Mouse (Mus musculus) liver, embryonic 12.5 days (tissue): ENCODE measurements at regions not wholly inside any gene's neighbourhood (a gene's known extent, or its start where the extent isn't known, plus 50 kb on each side); places are given as distances from the start of the nearest gene placed in this dataset.

ENCODE experiments used
- ATAC-seq: fragments of 200-750 bp; cut with Nextera tagmentation; 2 replicates; pipeline ENCODE4 v1.8.0; 2017; ENCODE audit warnings: moderate number of reproducible peaks, mild to moderate bottlenecking, moderate library complexity
- H3K27ac ChIP-seq: fragments of 300-500 bp; sonication (generic); 2 replicates; pipeline ENCODE4 v1.5.1; 2016; ENCODE audit warnings: mild to moderate bottlenecking
- H3K27me3 ChIP-seq: fragments of 300-500 bp; sonication (generic); replicated peaks from 2 replicates; pipeline ENCODE4 v1.6.1; 2016; ENCODE audit warnings: mild to moderate bottlenecking, moderate library complexity
- H3K36me3 ChIP-seq: fragments of 300-500 bp; sonication (generic); 2 replicates; pipeline ENCODE4 v1.6.1; 2016; ENCODE audit warnings: mild to moderate bottlenecking, moderate library complexity
- H3K4me1 ChIP-seq: fragments of 300-500 bp; sonication (generic); 2 replicates; pipeline ENCODE4 v1.6.1; 2016
- H3K4me2 ChIP-seq: fragments of 300-500 bp; sonication (generic); 2 replicates; pipeline ENCODE4 v1.6.1; 2016; ENCODE audit warnings: mild to moderate bottlenecking, moderate library complexity
- H3K4me3 ChIP-seq: fragments of 300-500 bp; sonication (generic); 2 replicates; pipeline ENCODE4 v1.5.1; 2016; ENCODE audit warnings: mild to moderate bottlenecking, moderate library complexity
- H3K9ac ChIP-seq: fragments of 300-500 bp; sonication (generic); 2 replicates; pipeline ENCODE4 v1.6.1; 2016; ENCODE audit warnings: mild to moderate bottlenecking, moderate library complexity
- H3K9me3 ChIP-seq: fragments of 300-500 bp; sonication (generic); replicated peaks from 2 replicates; pipeline ENCODE4 v1.6.1; 2016; ENCODE audit warnings: mild to moderate bottlenecking, moderate library complexity
- WGBS: fragments of 180-500 bp; shearing (Covaris S2); methylation state at CpG from one replicate; pipeline ENCODE4 v1.1.7; 2016; ENCODE audit not compliant: insufficient replicate concordance; 5-methylcytosine and 5-hydroxymethylcytosine counted together

DNA sequence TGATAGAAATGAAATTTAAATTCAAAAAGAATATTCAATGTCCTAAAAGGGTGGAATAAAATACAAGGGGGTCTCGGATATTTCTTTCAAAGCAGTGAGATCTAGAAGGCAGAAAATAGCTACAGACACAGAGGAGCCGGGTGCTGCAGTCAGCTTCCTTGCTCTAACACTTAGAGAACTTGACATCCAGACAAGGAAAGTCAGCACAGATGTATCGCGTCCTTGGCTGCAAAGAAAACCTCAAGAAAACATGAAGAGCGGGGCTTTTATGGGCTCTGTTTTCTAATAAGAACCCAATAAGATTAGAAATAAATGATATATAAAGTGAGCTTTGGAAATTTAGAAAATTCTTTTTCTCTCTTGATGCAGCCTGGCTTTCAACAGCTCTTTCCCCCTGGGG lies 53.1 kb upstream of the Glis3 start:
- no peaks in the 10 kb centered on the region for H3K27me3 ChIP-seq
- no peak for ATAC-seq
- no peaks in the 10 kb centered on the region for H3K36me3 ChIP-seq
- 65% methylated on average over 5 of the region's 5 CpGs for WGBS
- H3K4me3 ChIP-seq: no peak overlapping the region
- H3K9ac ChIP-seq: no peak overlapping the region
- H3K4me1 ChIP-seq: no peaks in the 10 kb centered on the region
- no peak overlapping the region for H3K27ac ChIP-seq
- no peak overlapping the region for H3K4me2 ChIP-seq
- no peaks in the 10 kb centered on the region for H3K9me3 ChIP-seq

DNA sequence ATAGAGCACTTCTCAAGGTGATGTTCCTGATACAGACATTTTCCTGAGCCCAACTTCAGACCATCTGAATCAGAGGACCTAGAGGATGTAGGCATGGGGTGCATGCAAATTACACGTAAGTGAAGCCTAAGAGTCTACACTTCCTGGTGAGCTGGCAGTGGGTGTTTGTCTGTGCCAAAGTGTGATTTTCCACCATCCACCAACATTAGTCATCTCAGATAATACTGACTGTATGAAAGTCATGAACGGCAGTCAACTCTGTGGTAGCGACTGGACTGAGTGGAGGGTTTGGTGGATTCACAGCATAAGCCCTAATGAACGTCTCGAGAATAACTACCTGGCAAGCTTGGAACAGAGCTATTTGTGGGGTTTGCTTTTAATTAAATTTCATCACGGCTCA lies 53.9 kb upstream of the Glis3 start:
- H3K4me2 ChIP-seq: no peak overlapping the region
- H3K27me3 ChIP-seq: no peaks in the 10 kb centered on the region
- no peaks in the 10 kb centered on the region for H3K4me1 ChIP-seq
- H3K9ac ChIP-seq: no peak overlapping the region
- 79% methylated on average over 6 of the region's 6 CpGs for WGBS
- H3K27ac ChIP-seq: no peak overlapping the region
- ATAC-seq: no peak
- no peak overlapping the region for H3K4me3 ChIP-seq
- H3K9me3 ChIP-seq: no peaks in the 10 kb centered on the region
- H3K36me3 ChIP-seq: no peaks in the 10 kb centered on the region

DNA sequence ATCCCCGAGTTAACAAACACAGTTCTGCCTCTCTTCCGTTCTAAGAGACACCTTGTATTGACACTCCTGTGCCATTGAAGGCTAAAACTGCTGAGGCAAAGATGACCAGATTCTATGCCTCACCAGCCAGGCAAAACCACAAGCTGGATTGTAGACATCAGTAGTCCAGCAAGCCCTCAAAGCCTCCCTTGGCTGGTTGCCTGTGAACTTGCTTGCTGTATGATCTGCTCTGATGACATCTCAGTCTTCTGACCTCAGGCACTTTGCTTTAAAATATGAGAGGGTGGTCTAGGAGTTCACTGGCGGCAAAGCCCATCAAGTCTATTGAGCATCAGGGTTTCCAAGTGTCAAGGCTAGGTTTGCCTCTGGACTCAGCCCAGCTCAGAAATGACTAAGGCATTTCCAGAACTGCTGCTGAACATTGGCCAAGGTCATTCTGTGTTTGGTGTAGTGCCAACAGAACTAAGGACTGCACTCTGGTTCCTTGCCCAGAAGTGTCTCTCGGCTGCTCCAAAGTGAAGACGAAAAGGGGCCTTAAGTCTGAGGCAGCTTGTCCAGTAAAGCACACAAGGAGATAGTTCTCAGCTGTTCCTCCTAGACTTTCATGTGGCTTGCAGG lies 63.4 kb upstream of the Glis3 start:
- Histone ChIP-seq H3K4me2 (no peak overlapping the region), H3K9ac (no peak overlapping the region), H3K4me3 (no peak overlapping the region), H3K4me1 (no peaks in the 10 kb centered on the region), H3K27me3 (no peaks in the 10 kb centered on the region), H3K36me3 (no peaks in the 10 kb centered on the region), H3K9me3 (no peaks in the 10 kb centered on the region), H3K27ac (no peak overlapping the region)
- no peak for ATAC-seq
- 70% methylated on average over 5 of the region's 5 CpGs for WGBS

DNA sequence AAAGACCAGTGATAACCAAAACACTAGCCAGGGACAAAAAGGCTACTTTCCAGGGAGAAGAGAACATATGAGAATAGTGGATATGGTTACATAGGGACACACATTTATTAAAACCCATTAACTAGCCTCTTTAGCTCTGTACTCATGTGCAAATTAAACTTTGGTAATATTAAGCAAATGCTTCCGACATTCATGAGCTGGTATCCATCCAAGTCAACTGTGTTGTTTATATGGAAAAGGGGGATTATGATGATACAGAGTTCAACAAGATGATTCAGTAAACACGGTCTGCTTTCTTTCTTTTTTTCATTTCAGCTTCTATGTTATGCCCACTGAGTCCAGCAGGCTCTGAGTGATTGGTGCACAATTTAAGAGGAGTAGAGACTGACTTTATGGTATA lies 65.2 kb upstream of the Glis3 start:
- 71% methylated on average over 2 of the region's 2 CpGs for WGBS
- no peak overlapping the region for H3K4me2 ChIP-seq
- no peaks in the 10 kb centered on the region for H3K27me3 ChIP-seq
- H3K27ac ChIP-seq: no peak overlapping the region
- no peaks in the 10 kb centered on the region for H3K9me3 ChIP-seq
- no peak for ATAC-seq
- no peaks in the 10 kb centered on the region for H3K36me3 ChIP-seq
- H3K4me3 ChIP-seq: no peak overlapping the region
- no peaks in the 10 kb centered on the region for H3K4me1 ChIP-seq
- no peak overlapping the region for H3K9ac ChIP-seq

DNA sequence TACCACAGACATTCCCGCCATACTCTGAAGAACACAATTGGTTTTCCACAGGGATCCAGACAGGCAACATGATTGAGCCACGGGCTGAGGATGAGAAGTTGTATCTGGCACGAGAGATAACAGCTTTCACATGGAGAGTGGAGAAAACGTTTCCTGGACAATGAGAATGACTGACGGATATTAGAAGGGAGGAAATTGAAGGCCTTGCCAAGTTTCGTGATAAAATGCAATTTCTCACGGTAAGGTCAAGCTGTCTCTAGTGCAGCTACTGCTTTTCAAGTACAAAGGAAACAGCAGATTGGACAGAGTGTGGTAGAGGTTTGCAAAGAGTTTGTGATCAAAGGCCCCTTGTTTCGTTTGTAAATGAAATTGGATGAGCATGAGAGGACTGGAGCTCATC lies 65.7 kb upstream of the Glis3 start:
- Histone ChIP-seq H3K4me2 (no peak overlapping the region), H3K9ac (no peak overlapping the region), H3K27me3 (no peaks in the 10 kb centered on the region), H3K4me3 (no peak overlapping the region), H3K27ac (no peak overlapping the region), H3K9me3 (no peaks in the 10 kb centered on the region), H3K4me1 (no peaks in the 10 kb centered on the region), H3K36me3 (no peaks in the 10 kb centered on the region)
- WGBS: 25% methylated on average over 8 of the region's 8 CpGs
- no peak for ATAC-seq

DNA sequence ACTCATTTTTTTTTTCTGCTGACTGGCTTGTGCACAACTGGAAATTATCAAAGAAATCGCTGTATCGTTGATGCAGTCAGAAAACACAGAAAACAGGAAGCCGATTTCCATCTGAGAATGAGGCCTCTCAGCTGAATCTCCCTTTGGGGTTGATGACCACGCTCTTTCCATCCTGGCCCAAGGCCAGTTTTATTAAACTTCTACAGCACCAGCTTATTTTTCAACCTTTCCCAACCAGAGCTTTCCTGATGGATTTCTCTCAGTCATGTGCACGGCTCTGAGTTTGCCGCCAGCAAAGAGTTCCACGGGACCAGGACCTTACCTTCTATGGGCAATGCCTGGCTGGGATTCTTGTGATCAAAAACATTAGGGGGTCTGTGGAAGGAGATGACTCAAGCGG lies 71.2 kb upstream of the Glis3 start:
- Histone ChIP-seq H3K4me1 (no peaks in the 10 kb centered on the region), H3K27me3 (no peaks in the 10 kb centered on the region), H3K9ac (no peak overlapping the region), H3K4me2 (no peak overlapping the region), H3K9me3 (no peaks in the 10 kb centered on the region), H3K4me3 (no peak overlapping the region), H3K36me3 (no peaks in the 10 kb centered on the region), H3K27ac (no peak overlapping the region)
- WGBS: 72% methylated on average over 8 of the region's 8 CpGs
- ATAC-seq: no peak

DNA sequence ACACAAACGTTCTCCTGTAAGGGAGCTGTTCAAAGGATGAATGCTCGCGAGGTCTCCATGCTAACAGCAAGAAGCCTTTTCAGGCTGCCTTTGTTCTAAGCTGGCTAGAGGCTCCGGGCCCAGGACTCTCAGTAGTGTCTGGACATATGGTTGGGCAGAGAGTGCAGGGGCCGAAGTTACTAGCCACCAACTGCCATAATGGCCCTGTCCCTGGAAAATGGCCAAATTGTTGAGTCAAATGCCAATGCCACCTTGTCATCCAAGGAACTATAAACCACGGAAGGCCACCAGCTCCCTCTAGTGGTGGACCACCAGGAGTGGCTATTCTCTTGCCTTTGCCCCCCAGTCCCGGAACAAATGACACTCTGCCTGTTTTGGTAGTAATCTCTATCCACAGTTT lies 76.0 kb upstream of the Slc1a1 start:
- H3K4me2 ChIP-seq: no peak overlapping the region
- H3K9me3 ChIP-seq: no peaks in the 10 kb centered on the region
- no peak overlapping the region for H3K4me3 ChIP-seq
- no peak for ATAC-seq
- H3K9ac ChIP-seq: no peak overlapping the region
- 51% methylated on average over 7 of the region's 7 CpGs for WGBS
- H3K27ac ChIP-seq: no peak overlapping the region
- H3K36me3 ChIP-seq: no peaks in the 10 kb centered on the region
- H3K27me3 ChIP-seq: no peaks in the 10 kb centered on the region
- no peaks in the 10 kb centered on the region for H3K4me1 ChIP-seq

DNA sequence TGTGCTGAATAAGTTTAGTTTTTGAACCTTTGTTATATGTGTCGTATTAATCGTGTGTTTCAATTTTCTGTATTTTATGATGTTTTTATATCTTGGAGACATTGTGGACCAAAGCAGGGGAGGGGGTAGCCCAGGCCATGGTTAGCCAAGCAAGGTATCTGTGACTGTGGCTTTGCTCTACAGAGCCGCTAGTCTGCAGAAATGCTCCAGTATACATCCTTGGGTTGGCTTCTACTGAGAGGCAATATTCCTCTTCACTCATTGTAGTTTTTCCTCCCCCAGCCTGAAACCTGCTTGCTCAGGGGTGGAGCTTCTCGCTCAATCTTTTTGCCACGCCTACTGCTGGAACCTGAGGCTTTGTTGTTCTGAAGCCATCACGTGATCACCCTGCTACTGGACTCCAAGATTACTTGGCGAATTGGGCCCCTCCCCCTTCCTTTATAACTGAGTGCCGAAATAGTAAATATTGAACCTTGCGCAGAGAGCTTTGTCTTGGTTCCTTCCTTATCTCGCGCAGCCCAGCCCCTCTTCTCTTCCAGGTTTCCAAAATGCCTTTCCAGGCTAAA lies 70.0 kb upstream of the Slc1a1 start:
- H3K27me3 ChIP-seq: peaks cover 5% of the 10 kb centered on the region; the same call in 1 of the 2 replicates
- no peak overlapping the region for H3K27ac ChIP-seq
- 52% methylated on average over 11 of the region's 11 CpGs for WGBS
- H3K4me1 ChIP-seq: no peaks in the 10 kb centered on the region
- no peak overlapping the region for H3K9ac ChIP-seq
- no peak for ATAC-seq
- no peak overlapping the region for H3K4me2 ChIP-seq
- H3K4me3 ChIP-seq: no peak overlapping the region
- no peaks in the 10 kb centered on the region for H3K9me3 ChIP-seq
- H3K36me3 ChIP-seq: no peaks in the 10 kb centered on the region

DNA sequence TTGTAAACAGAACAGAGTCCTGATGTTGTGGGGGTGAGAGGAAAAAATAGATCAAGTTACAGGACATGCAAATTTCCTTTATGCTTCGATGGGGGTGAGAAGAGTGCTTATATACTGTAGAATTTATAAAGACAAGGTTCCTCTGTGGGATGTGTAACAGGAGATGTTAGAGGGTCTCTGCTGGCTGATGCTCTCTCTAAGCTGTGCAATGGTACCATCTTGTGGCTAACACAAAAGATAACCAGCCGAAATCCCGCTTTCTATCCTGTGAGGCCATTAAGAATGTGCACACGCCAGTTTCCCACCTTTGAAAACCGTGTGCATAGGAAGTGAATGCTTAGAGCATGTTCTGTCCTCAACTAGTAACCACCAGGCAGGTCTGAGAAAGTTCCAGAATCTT lies 66.6 kb upstream of the Slc1a1 start:
- ATAC-seq: no peak
- Histone ChIP-seq H3K9me3 (no peaks in the 10 kb centered on the region), H3K27ac (no peak overlapping the region), H3K36me3 (no peaks in the 10 kb centered on the region), H3K27me3 (peaks cover 5% of the 10 kb centered on the region; the same call in 1 of the 2 replicates), H3K9ac (no peak overlapping the region), H3K4me1 (peaks cover 5% of the 10 kb centered on the region; the same call in 1 of the 2 replicates), H3K4me2 (no peak overlapping the region), H3K4me3 (no peak overlapping the region)
- 45% methylated on average over 5 of the region's 5 CpGs for WGBS

DNA sequence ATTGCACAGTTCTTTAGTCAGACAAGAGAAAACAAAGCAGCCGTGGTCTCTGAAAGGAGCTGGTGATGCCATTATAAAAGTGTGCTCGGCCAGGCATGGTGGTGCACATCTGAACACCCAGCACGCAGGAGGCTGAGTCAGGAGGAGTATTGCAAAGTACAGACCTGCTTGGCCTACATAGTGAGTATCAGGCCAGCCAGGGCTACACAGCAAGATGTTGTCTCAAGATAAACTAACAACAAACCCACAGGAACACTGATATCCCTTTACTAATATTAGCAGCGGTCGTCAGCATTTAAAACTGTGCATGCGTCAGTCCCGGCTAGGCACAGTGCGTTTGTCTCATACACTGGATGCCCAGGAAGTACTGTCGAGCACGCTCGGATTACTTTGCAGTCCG lies 64.4 kb upstream of the Slc1a1 start:
- peak; percentile 69 for ATAC-seq
- WGBS: 39% methylated on average over 12 of the region's 12 CpGs
- H3K4me1 ChIP-seq: peaks cover 5% of the 10 kb centered on the region; the same call in 1 of the 2 replicates

DNA sequence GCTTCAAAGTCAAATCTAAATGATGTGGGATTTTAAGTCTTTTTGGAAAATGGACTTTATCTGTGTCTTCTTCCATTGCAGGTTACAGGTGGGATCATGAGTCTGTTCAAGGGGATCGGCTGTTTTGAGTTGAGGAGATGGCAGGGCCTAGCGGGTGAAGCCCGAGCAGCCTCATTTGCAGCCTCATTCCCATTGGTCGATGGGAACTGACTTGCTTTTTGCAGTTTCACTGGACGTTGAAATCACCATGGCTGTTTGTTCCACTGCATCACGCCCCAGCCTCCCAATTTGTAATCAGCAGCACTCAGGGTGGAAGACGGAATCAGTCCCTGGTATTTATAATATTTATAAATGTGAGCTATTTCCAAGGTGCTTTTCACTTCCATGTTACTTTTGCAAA lies 63.0 kb upstream of the Slc1a1 start:
- no peak overlapping the region for H3K27ac ChIP-seq
- peaks cover 4% of the 10 kb centered on the region; the same call in 1 of the 2 replicates for H3K27me3 ChIP-seq
- ATAC-seq: no peak
- H3K4me2 ChIP-seq: no peak overlapping the region
- 61% methylated on average over 7 of the region's 7 CpGs for WGBS
- H3K9ac ChIP-seq: no peak overlapping the region
- no peaks in the 10 kb centered on the region for H3K36me3 ChIP-seq
- no peak overlapping the region for H3K4me3 ChIP-seq
- peaks cover 5% of the 10 kb centered on the region; the same call in 1 of the 2 replicates for H3K4me1 ChIP-seq
- H3K9me3 ChIP-seq: no peaks in the 10 kb centered on the region

More for the DNA sequence above, 64.4 kb upstream of the Slc1a1 start:
- no peaks in the 10 kb centered on the region for H3K36me3 ChIP-seq
- no peak overlapping the region for H3K27ac ChIP-seq
- H3K4me3 ChIP-seq: no peak overlapping the region
- no peak overlapping the region for H3K9ac ChIP-seq
- H3K4me2 ChIP-seq: peak overlapping the region; percentile 20; the same call in 1 of the 2 replicates
- H3K27me3 ChIP-seq: peaks cover 5% of the 10 kb centered on the region; the same call in 1 of the 2 replicates
- H3K9me3 ChIP-seq: no peaks in the 10 kb centered on the region

DNA sequence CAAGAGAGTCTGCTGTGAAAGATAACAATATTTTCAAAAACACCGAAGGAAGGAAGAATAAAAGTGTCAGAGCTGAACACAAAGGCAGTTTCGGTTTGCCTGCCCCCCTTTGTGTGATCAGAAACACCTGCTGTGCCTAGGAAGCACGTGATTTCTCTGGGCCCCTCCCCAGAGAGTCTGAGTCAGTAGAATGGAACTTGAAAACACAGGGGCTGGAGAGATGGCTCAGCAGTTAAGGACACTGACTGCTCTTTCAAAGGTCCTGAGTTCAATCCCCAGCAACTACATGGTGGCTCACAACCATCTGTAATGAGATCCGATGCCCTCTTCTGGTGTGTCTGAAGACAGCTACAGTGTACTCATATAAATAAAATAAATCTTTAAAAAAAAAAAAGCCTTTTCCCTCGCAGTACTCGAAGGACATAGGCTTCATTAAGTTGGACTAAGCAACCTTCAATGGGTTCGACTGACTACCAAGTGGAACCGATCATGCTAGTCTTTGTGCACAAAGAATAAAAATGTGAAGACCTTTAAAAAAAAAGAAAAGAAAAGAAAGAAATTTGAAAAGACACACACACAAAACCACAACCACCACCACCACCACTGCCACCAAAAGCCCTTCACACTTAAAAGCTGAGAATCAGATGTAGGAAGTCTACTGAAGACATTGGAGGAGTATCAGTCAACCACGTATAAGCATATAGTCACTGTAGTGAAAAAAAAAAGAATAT lies 61.8 kb upstream of the Slc1a1 start:
- WGBS: 45% methylated on average over 9 of the region's 9 CpGs
- no peak for ATAC-seq
- H3K9ac ChIP-seq: no peak overlapping the region

More for the DNA sequence above, 61.8 kb upstream of the Slc1a1 start:
- H3K4me2 ChIP-seq: no peak overlapping the region
- no peak overlapping the region for H3K4me3 ChIP-seq
- peaks cover 5% of the 10 kb centered on the region; the same call in 1 of the 2 replicates for H3K4me1 ChIP-seq
- H3K9me3 ChIP-seq: no peaks in the 10 kb centered on the region
- H3K36me3 ChIP-seq: no peaks in the 10 kb centered on the region
- no peaks in the 10 kb centered on the region for H3K27me3 ChIP-seq
- H3K27ac ChIP-seq: no peak overlapping the region
